Mouse (Mus musculus): ENCODE data around the gene Vmn1r142.
"Not testable (repeated sequence)": the region's sequence is repeated elsewhere in the genome, so short reads cannot be mapped to it uniquely, and the experiment has no call there.

Gene Vmn1r142

DNA sequence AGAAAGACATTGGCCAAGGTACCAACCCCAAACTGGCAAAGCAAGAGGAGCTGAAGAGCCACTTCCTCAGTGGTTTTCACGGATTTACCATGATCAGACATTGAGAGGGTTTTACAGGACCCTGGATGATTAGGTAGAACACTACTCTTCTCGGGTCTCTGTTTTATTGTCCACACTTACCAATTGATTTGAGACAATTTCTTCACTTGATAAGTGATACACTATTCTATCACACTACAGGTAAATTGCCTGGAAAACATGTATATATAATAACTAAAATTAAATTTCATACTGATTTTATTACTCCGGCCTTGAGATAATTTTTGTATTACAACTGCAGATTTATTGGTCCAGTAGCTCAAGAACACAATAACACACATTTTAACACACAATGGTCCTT, at the start of gene Vmn1r142:
Vmn1r142 (minus strand) TSS at position 101 of the 400 bp plus-strand sequence.
- DNase-seq, result not testable (repeated sequence)

DNA sequence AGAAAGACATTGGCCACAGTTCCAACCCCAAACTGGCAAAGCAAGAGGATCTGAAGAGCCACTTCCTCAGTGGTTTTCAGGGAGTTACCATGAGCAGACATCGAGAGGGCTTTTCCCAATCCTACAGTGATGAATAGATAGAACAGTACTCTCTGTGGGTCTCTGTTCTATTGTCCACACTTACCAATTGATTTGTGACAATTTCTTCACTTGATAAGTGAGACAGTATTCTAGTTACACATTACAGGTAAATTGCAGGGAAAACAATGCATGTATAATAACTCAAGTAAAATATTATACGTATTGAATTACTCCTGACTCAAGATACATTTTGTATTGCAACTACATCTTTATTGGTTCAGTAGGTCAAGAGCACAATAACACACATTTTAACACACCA, 37.3 kb upstream of the Vmn1r142 start, which contains the start of gene Gm8653:
Gm8653 (minus strand) TSS at position 101 of the 400 bp plus-strand sequence.
- DNase-seq, result not testable (repeated sequence)

DNA sequence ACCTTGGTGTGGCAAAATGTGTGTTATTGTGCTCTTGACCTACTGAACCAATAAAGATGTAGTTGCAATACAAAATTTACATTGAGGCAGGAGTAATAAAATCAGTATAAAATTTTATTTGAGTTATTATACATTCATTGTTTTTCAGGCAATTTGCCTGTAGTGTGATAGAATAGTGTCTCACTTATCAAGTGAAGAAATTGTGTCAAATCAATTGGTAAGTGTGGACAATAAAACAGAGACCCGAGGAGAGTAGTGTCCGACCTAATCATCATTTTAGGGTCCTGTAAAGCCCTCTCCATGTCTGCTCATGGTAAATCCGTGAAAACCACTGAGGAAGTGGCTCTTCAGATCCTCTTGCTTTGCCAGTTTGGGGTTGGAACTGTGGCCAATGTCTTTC, 25.2 kb upstream of the Vmn1r142 start, which contains the start of gene Vmn1r143:
Vmn1r143 (plus strand) TSS at position 301 of the 400 bp plus-strand sequence.
- DNase-seq, result not testable (repeated sequence)

DNA sequence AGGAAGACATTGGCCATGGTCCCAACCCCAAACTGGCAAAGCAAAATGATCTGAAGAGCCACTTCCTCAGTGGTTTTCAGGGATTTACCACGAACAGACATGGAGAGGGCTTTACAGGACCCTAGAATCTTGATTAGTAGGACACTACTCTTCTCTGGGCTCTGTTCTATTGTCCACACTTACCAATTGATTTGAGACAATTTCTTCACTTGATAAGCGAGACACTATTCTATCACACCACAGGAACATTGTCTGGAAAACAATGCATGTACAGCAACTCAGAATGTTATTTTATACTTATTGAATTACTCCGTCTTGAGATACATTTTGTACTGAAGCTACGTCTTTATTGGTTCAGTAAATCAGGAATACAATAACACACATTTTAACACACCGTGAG, 29.2 kb downstream of the Vmn1r142 start, which contains the start of gene Gm10666:
Gm10666 (minus strand) TSS at position 101 of the 400 bp plus-strand sequence.
- not testable (repeated sequence) for DNase-seq

DNA sequence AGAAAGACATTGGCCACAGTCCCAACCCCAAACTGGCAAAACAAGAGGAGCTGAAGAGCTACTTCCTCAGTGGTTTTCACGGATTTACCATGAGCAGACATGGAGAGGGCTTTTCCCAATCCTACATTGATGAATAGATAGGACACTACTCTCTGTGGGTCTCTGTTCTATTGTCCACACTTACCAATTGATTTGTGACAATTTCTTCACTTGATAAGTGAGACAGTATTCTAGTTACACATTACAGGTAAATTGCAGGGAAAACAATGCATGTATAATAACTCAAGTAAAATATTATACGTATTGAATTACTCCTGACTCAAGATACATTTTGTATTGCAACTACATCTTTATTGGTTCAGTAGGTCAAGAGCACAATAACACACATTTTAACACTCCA, 45.7 kb downstream of the Vmn1r142 start, which contains the start of gene Gm16451:
Gm16451 (minus strand) TSS at position 101 of the 400 bp plus-strand sequence.
- DNase-seq, result not testable (repeated sequence)
